Mouse (Mus musculus): ENCODE results near the gene Mrgpra2b. TPM values are rescaled to one million over a fixed set of nuclear protein-coding genes. Genes with fewer than 3 reads are reported as not detected.
"Not testable (repeated sequence)": the region's sequence is repeated elsewhere in the genome, so short reads cannot be mapped to it uniquely, and the experiment has no call there.

Mrgpra2b gene
- not detected for total RNA-seq (2021)

DNA sequence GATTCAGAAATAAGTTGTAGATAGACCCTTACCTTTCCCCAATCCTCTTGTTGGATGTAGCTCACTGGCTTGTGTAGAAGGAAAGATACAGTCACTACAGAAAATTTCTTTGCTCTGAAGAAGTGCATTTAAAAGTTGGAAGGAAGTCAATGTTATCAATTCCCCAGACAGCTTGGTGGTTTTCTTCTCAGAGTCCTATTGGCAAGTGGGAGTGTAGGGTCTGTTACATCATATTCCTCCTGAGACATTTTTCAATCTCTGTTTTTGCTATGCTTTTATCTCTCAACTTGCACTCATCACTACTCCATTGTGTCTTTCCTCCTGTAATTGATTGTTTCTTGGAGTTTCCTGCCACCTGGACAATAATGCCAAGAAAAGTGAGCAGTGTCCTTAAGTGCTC is at the start of gene Mrgpra2b:
Mrgpra2b (minus strand) TSS at position 101 of the 400 bp plus-strand sequence.
- no peak for DNase-seq (ENCODE audit: low spot score in 2 of 2)
- intact Hi-C loops (cut with DNase I), result no loop called here

DNA sequence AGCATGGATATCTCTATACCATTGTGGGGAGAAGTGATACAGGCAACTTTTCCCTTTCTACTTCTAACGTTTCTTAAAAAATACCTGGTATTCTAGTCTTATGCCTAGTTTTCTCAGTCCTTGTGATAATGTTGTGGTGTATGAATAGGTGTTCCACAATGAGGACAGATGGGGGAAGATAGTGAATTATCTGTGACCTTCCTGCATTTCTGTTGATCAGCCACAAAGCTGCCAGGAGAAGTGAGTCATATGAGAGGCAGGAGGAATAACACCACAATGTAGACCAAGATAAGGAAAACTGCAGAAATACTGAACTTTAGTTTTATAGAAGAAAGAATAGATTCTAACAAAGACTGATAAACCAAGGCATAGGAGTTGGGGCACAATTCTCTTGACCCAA is 12.3 kb downstream of the Mrgpra2b start:
- intact Hi-C loops (cut with DNase I), result no loop called here
- no peak for DNase-seq (ENCODE audit: low spot score in 2 of 2)

DNA sequence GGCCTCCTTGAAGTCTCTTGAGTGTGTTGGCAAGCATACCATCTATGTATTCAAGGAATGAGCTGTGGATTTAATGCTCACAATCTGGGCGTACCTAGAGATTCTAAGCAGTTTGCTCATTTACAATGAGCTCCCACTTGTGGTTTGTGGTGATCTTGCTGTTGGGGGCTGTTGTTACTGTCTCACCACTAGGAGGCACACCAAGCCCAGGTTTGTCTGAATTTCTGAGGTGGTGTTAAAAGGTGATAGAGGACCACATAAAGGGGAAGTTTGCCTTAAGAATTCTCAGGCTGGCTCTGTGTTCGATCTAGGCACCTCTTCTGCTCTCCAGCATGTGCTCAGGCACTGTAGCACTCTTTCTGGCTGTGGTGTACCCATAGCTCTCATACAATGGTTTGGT is 13.6 kb downstream of the Mrgpra2b start:
- DNase-seq (ENCODE audit: low spot score in 2 of 2), result no peak
- intact Hi-C loops (cut with DNase I), result no loop called here

DNA sequence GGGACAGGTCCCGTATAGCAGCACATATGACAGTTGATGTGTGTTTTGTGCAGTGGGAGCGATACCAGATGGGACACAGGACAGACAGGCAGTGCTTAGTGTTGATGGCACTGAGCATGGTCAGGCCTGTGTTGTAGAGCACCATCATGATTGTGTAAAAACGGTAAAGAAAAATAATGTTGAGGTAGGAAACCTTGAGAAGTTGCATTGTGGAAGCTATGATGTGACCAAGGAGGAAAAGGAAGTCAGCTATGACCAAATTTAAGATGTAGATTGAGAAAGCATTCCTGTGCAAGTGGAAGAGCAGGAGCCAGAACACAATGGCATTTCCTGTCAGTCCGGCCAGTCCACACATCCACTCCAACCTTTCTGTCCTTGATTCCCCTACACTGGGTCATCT is 25.7 kb downstream of the Mrgpra2b start:
- intact Hi-C loops (cut with DNase I), result no loop called here
- no peak for DNase-seq (ENCODE audit: low spot score in 2 of 2)

DNA sequence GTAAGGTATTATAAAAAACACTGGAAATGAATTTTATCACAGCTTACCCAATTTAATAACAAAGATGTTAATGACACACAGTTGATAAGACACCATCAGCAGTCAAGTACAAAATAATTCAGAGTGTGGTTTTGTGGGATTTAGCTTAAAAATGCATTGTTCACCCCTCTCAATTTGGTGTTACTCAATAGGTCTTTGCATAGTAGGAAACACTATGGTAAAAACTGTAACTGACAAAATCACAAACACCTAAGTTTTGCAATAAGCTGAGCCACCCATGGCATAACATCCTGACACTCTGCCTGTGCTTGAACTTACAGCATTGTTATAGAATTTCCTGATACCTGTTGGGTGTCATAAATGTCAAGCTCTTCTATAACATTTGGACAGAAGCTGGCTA is 37.4 kb downstream of the Mrgpra2b start:
- DNase-seq (ENCODE audit: low spot score in 2 of 2); intact Hi-C loops (cut with DNase I): not testable (repeated sequence)

DNA sequence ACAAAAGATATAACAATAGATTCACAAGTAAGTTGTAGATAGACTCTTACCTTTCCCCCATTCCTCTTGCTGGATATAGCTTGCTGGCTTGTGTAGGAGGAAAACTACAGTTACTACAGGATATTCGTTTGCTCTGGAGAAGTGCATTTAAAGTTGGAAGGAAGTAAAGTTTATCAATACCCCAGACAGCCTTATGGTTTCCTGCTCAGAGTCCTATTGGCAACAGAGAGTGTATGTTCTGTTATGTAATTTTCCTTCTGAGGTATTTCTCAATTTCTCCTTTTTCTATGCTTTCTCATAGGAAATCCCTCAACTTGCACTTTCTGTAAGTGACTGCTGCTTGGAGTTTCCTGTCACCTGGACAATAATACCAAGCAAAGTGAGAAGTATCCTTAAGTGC is 39.2 kb downstream of the Mrgpra2b start:
- intact Hi-C loops (cut with DNase I); DNase-seq (ENCODE audit: low spot score in 2 of 2): not testable (repeated sequence)

DNA sequence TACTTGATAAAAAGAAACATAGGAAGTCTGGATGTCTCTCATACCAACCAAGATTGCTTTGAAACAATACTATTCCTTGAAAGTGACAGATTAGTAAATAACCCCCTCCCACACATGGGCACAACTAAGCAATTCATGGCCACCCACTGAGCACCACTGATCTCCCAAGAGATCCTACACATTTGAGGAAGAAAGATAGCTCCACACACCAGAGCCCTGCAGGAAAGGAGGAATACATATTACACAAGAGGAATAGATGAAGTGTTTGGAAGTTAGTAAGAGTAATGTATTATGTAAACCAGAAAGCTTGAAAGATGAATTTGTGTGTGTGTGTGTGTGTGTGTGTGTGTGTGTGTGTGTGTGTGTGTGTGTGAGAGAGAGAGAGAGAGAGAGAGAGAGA is 45.5 kb downstream of the Mrgpra2b start:
- not testable (repeated sequence) for DNase-seq (ENCODE audit: low spot score in 2 of 2)

DNA sequence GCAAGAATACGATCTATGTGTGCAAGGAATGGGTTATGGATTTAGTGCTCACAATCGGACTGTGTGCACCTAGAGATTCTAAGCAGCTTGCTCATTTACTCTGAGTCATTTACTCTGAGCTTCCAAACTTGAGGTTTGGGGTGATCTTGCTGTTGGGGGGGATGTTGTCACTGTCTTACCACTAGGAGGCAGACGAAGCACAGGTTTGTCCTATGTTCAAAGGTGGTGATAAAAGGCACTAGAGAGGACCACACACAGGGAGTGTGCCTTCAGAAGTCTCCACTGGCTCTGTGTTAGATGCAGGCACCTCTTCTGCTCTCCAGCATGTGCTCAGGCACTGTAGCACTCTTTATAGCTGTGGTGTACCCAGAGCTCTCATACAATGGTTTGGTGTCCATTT is 54.8 kb downstream of the Mrgpra2b start:
- intact Hi-C loops (cut with DNase I); DNase-seq (ENCODE audit: low spot score in 2 of 2): not testable (repeated sequence)

More for the DNA sequence above, 45.5 kb downstream of the Mrgpra2b start:
- intact Hi-C loops (cut with DNase I), result not testable (repeated sequence)

DNA sequence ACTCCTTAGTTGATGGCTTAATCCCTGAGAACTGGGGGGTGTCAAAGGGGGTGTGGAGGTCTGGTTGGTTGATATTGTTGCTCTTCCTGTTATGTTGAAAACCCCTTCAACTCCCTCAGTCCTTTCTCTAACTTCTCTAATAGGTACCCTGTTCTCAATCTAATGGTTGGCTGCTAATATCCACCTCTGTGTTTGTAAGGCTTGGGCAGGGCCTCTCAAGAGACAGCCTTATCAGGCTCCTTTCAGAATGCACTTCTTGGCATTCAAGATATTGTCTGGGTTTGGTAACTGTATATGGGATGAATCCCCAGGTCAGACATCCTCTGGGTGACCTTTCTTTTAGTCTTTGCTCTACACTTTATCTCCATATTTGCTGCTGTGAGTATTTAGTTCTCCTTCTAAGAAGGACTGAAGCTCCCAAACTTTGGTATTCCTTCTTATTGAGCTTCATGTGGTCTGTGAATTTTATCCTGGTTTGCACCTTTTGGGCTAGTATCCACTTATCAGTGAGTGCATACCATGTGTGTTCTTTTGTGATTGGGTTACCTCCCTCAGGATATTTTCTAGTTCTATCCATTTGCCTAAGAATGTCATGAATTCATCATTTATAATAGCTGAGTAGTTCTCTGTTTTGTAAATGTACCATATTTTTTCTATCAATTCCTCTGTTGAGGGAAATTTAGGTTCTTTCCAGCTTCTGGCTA is 63.2 kb downstream of the Mrgpra2b start:
- DNase-seq (ENCODE audit: low spot score in 2 of 2); intact Hi-C loops (cut with DNase I): not testable (repeated sequence)

DNA sequence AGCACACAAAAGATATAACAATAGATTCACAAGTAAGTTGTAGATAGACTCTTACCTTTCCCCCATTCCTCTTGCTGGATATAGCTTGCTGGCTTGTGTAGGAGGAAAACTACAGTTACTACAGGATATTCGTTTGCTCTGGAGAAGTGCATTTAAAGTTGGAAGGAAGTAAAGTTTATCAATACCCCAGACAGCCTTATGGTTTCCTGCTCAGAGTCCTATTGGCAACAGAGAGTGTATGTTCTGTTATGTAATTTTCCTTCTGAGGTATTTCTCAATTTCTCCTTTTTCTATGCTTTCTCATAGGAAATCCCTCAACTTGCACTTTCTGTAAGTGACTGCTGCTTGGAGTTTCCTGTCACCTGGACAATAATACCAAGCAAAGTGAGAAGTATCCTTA is 76.6 kb downstream of the Mrgpra2b start, which contains the start of gene Mrgpra2a:
Mrgpra2a (minus strand) TSS at position 125 of the 400 bp plus-strand sequence.
- intact Hi-C loops (cut with DNase I); DNase-seq (ENCODE audit: low spot score in 2 of 2): not testable (repeated sequence)

DNA sequence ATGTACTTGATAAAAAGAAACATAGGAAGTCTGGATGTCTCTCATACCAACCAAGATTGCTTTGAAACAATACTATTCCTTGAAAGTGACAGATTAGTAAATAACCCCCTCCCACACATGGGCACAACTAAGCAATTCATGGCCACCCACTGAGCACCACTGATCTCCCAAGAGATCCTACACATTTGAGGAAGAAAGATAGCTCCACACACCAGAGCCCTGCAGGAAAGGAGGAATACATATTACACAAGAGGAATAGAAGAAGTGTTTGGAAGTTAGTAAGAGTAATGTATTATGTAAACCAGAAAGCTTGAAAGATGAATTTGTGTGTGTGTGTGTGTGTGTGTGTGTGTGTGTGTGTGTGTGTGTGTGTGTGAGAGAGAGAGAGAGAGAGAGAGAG is 82.9 kb downstream of the Mrgpra2b start:
- intact Hi-C loops (cut with DNase I); DNase-seq (ENCODE audit: low spot score in 2 of 2): not testable (repeated sequence)

DNA sequence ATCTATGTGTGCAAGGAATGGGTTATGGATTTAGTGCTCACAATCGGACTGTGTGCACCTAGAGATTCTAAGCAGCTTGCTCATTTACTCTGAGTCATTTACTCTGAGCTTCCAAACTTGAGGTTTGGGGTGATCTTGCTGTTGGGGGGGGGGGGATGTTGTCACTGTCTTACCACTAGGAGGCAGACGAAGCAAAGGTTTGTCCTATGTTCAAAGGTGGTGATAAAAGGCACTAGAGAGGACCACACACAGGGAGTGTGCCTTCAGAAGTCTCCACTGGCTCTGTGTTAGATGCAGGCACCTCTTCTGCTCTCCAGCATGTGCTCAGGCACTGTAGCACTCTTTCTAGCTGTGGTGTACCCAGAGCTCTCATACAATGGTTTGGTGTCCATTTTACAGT is 92.2 kb downstream of the Mrgpra2b start:
- DNase-seq (ENCODE audit: low spot score in 2 of 2); intact Hi-C loops (cut with DNase I): not testable (repeated sequence)

DNA sequence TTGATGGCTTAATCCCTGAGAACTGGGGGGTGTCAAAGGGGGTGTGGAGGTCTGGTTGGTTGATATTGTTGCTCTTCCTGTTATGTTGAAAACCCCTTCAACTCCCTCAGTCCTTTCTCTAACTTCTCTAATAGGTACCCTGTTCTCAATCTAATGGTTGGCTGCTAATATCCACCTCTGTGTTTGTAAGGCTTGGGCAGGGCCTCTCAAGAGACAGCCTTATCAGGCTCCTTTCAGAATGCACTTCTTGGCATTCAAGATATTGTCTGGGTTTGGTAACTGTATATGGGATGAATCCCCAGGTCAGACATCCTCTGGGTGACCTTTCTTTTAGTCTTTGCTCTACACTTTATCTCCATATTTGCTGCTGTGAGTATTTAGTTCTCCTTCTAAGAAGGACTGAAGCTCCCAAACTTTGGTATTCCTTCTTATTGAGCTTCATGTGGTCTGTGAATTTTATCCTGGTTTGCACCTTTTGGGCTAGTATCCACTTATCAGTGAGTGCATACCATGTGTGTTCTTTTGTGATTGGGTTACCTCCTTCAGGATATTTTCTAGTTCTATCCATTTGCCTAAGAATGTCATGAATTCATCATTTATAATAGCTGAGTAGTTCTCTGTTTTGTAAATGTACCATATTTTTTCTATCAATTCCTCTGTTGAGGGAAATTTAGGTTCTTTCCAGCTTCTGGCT is 100.7 kb downstream of the Mrgpra2b start:
- DNase-seq (ENCODE audit: low spot score in 2 of 2); intact Hi-C loops (cut with DNase I): not testable (repeated sequence)

Other genes starting within 250 kb of the Mrgpra2b start
- not detected for gene Mrgpra1, start 174.6 kb downstream of the Mrgpra2b start, total RNA-seq (2021)
- gene Mrgpra2a, start 76.7 kb downstream of the Mrgpra2b start, total RNA-seq (2021), result not detected
- not detected for gene Mrgpra3, start 72.5 kb upstream of the Mrgpra2b start, total RNA-seq (2021)